Mouse (Mus musculus): ENCODE measurements around the gene Rpl13.

GRCm38 (mm10) chr8:123087289-123087688, 14.9 kb upstream of the Rpl13 start:
- TF ChIP-seq CTCF (IDR thresholded peaks at IDR 0.05): no peak
- TF ChIP-seq EP300 (IDR thresholded peaks at IDR 0.05): no peak
